Mouse (Mus musculus): ENCODE results near the gene Fam78a.
"Not testable (repeated sequence)": the region's sequence is repeated elsewhere in the genome, so short reads cannot be mapped to it uniquely, and the experiment has no call there.

The Fam78a gene

DNA sequence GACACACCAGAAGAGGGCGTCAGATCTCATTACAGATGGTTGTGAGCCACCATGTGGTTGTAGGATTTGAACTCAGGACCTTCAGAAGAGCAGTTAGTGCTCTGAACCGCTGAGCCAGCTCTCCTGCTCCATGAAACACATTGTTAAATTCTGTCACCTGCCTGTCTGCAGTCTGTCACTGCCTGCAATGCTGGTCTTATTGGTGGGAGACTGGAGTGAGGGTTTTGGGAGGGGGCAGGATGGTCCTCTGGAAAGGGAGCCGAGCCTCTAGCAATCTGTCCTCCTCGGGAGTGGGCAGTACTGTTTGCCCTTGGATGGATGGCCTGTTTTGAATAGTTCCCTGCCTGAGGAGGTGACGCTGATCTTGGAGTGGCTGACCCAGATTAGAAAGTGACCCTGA is 40.8 kb downstream of the Fam78a start:
- DNase-seq (ENCODE audit: low spot score in 2 of 2), result no peak

- no peak for DNase-seq (ENCODE audit: low spot score in 2 of 2)
These were observed 43.6 kb downstream of the Fam78a start for GRCm38 (mm10) chr2:32041087-32041486.

DNA sequence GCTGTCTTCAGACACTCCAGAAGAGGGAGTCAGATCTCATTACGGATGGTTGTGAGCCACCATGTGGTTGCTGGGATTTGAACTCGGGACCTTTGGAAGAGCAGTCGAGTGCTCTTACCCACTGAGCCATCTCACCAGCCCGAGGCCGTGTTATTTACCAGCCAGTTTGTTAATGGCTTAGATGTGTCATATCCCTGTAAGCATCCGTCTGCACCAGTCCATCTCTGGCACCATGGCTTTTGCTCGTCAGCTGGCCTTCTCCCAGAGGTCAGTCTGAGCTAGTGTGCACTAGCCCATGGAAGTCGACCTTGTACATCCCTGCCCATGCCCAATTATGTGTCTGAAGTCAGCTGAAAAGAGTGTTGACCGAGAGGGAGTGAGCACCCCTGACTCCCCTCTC is 44.0 kb downstream of the Fam78a start:
- not testable (repeated sequence) for DNase-seq (ENCODE audit: low spot score in 2 of 2)

DNA sequence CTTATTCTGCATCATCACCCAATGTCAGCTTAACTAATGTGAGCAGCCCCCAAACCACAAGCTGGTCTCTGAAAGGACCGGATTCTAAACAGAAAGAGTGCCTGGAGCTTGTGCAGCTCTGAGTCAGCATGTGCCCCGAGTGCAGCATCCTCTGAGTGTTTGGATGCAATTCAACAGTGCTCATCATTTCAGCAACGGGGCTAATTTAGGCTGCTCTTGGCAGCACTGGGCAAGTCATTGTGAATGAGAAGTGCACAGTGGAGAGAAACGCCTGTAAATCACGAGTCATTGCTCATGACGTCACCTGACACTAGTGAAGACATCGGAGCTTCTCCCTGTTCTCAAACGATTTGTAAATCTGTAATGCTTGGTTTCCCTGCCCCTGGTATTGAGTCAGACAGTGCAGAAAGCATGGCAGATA is 46.0 kb downstream of the Fam78a start:
- no peak for DNase-seq (ENCODE audit: low spot score in 2 of 2)

GRCm38 (mm10) chr2:32037279-32037858 is 47.3 kb downstream of the Fam78a start:
- no peak for DNase-seq (ENCODE audit: low spot score in 2 of 2)

- DNase-seq (ENCODE audit: low spot score in 2 of 2), result no peak
These were observed 50.5 kb downstream of the Fam78a start for GRCm38 (mm10) chr2:32034206-32034605.

DNA sequence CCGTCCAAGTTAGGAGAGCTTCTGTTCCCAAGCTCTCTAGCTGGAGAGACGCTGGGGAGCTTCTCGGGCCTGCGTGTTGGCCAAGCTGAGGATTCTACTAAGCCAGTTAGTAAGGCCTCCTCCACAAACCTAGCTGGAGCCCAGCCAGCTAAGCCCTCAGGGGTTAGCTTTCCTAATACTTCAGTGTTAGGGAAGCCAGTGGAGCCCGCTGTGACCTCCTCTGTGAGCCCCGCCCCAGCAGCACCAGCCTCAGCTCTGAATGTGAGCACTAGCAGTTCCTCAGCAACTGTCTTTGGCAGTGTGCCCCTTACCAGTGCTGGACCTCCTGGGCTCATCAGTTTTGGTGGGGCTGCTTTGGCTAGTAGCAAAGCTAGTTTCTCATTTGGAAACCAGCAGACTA is 51.2 kb downstream of the Fam78a start:
- no peak for DNase-seq (ENCODE audit: low spot score in 2 of 2)

DNA sequence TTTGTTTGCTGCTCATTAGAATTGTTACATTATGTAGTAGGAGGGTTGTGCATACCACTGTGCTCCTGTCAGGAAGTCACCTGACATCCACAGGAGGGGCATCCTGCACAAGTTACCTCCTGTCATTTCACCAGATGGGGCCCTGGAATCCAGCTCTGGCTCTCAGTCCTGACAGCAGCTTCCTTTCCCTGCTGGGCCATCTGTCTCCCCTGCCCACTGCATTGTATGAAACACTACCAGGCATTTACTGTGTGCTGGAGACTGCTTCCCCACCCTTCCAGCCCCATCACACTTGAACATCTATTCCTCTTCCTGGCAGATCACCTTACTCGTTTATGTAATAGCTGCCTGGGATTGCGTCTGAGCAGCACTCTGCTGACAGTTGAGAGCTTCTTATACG is 55.0 kb downstream of the Fam78a start:
- no peak for DNase-seq (ENCODE audit: low spot score in 2 of 2)

GRCm38 (mm10) chr2:32024372-32024771 is 60.3 kb downstream of the Fam78a start:
- no peak for DNase-seq (ENCODE audit: low spot score in 2 of 2)

DNA sequence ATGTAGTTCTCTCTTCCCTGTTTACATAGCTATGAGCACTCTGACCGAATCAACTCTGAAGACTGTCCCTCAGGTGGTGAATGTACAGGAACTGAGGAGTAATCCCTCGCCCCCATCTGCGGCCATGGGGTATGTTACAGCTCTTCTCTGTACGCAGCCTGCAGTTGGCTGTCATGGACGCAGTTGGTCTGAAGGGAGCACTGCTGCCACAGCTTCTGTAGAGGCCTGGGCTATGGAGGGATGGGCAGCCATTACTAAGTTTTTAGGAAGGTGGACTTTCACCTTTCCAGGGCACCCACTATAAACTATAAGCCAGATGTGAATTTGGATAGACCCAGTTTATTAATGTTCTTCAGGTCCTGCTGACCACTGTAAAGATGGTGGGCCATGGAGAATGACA is 64.4 kb downstream of the Fam78a start:
- no peak for DNase-seq (ENCODE audit: low spot score in 2 of 2)

- DNase-seq (ENCODE audit: low spot score in 2 of 2), result no peak
These were observed 65.0 kb downstream of the Fam78a start for GRCm38 (mm10) chr2:32019704-32020103.

DNA sequence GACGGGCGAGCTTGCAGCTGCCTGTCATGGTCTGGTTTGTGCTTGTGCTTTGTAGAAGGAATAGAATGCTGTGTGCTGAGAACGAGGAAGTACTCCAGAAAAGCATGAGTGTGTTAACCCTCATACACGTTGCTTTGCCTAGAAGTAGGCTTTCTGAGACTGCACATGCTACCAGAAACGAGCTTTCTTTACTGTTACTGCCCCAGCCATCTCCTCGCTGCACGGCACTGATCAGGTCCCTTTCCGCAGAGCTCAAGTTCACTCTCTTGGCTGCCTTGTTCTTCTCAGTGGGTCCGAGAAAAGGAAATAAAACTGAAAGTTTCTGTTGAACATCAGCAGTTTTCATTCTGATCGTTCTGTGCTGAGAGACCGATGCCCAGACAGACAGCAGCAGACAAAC is 75.9 kb downstream of the Fam78a start:
- DNase-seq (ENCODE audit: low spot score in 2 of 2), result no peak

DNA sequence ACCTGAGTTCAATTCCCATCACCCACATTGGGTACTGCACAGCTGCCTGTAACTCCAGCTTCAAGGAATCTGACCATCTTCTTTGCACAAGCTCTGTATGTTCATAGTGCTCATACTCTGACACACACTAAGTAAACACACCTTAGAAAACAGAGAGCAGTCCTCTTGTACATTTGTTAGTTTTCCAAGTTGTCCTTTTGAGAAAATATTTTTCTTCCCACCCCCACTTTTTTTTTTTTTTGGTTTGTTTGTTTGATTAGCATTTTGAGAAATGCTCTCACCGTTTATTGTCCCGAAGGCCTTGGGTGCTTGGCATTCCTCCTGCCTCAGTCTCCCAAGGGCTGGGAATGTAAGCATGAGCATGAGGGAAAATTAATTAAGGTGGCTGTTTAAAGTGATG is 76.3 kb downstream of the Fam78a start:
- DNase-seq (ENCODE audit: low spot score in 2 of 2), result no peak
